Mouse (Mus musculus) layer of hippocampus, adult 2 months (tissue): ENCODE measurements around the gene Ssna1. TPM values are rescaled to one million over a fixed set of nuclear protein-coding genes. Genes with fewer than 3 reads are reported as not detected.
"Not testable (repeated sequence)": the region's sequence is repeated elsewhere in the genome, so short reads cannot be mapped to it uniquely, and the experiment has no call there.

ENCODE experiments used
- DNase-seq, 2 experiments: peaks; one replicate each; pipeline ENCODE4 v3.0.0; 2022; ENCODE audit warnings: low spot score in 2 of 2
- H3K27ac ChIP-seq: fragments of 200-600 bp; 2 replicates; pipeline ENCODE4 v1.8.1; 2022
- H3K4me3 ChIP-seq: fragments of 200-600 bp; 2 replicates; pipeline ENCODE4 v1.8.1; 2022; ENCODE audit warnings: mild to moderate bottlenecking
- CTCF ChIP-seq: fragments of 200-600 bp; conservative IDR thresholded peaks from 2 replicates; pipeline ENCODE4 v1.8.1; 2022; ENCODE audit warnings: antibody characterized with exemption, mild to moderate bottlenecking, moderate library complexity
- total RNA-seq, 2 experiments: library from RNA; stranded (reverse); gene quantifications; 2 replicates each; pipeline ENCODE4 v1.2.3; 2021

Ssna1 gene
- total RNA-seq, 2 experiments from 2014 or later, result 64.5 to 69.3 TPM

DNA sequence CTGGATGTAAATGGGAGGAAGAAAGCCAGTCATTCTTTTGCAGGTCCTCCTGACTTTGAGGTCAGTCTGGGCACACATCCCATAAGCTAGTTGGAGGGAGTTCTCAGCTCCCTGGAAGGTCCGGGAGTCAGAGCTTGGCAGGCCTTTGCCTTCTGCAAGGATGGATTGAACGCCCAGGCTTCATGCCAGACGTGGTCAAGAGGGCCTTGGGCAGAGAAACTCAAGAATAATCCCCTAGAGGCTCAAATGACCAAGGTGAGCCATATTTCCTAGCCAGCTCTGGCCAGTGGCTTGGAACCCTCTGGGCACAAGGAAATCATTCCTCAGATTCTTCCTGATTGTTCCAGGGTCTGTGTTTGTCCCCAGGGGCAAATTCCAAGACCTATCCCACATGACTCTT is 7.4 kb downstream of the Ssna1 start:
- H3K4me3 ChIP-seq, result peak overlapping the region; percentile 95
- no peak for TF ChIP-seq CTCF
- H3K27ac ChIP-seq, result peak overlapping the region; percentile 88
- no peak for DNase-seq

DNA sequence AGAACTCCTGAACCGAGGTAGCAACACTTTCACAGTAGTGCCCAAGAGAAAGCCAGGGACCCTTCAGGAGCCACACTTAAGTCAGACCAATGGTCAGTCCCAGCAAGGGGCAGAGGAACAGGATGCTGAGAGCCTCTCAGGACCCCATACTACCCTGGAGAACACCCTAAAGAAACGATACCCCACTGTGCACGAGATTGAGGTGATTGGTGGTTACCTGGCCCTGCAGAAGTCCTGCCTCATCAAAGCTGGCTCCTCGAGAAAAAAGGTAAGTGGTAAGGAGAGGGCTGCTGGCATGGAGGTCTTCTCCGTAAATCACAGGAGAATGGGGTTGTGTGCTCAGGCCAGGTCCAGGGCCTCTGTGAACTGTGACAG is 8.0 kb downstream of the Ssna1 start:
- Histone ChIP-seq H3K4me3 (peak overlapping the region; percentile 95), H3K27ac (peak overlapping the region; percentile 88)
- TF ChIP-seq CTCF, result no peak
- no peak for DNase-seq

- TF ChIP-seq CTCF, result no peak
- DNase-seq, result no peak
- Histone ChIP-seq H3K4me3 (peak overlapping the region; percentile 95), H3K27ac (peak overlapping the region; percentile 88)
These were observed 8.5 kb downstream of the Ssna1 start for GRCm38 (mm10) chr2:25263623-25264285.

DNA sequence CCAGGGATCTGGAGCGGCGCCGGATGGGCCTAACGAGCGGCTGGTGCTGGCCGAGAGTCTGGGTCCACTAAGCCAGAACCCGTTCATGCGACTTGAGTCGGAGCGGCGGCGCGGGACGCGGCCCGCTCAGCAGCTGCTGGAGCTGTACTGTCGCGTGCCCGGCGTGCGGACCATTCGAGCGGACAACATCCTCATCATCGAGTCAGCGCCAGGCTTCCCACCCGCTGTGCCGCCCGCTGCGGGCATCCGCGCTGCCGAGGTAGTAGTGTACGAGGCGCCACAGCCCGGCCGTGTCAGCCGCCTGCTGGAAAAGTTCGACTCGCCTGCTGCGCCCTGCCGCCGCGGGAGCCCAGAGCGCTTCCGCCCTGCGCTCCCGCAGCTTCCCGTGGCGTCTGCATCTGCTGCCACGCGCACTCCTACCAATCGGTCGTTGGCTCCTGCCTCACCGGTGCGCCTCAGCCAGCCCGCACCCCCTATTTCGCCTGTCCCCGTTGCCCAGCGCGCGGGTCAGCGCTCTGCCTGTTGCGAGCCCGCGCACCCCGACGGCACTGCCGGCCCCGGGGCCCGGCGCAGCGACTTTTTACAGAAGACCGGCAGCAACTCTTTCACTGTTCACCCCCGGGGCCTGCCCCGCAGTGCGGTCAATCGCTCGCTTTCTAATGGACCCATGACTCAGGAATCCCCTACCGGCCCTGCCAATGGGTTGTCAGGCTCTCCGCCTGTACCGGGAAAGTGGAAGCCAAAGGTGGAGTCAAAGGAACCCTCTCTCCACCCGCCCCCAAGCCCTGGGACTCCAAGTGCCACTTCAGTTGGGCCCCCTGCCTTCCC is 9.2 kb downstream of the Ssna1 start:
- TF ChIP-seq CTCF, result no peak
- peak overlapping the region; percentile 88 for H3K27ac ChIP-seq
- H3K4me3 ChIP-seq, result peak overlapping the region; percentile 95
- DNase-seq, result no peak

- TF ChIP-seq CTCF, result peak; percentile 49
- peak within 1 kb of the TSS; percentile 95 for H3K27ac ChIP-seq
- peak; percentile 91 to 97 for DNase-seq
- H3K4me3 ChIP-seq, result peak within 1 kb of the TSS; percentile 95
These were observed 9.9 kb downstream of the Ssna1 start, which contains the start of gene Tprn for GRCm38 (mm10) chr2:25262291-25262767. TSS of gene Tprn (plus strand) at chr2:25262618.

- no peak for DNase-seq
- Histone ChIP-seq H3K4me3 (peak overlapping the region; percentile 95), H3K27ac (peak overlapping the region; percentile 95)
- no peak for TF ChIP-seq CTCF
These were observed 10.4 kb downstream of the Ssna1 start for GRCm38 (mm10) chr2:25261870-25262269.

DNA sequence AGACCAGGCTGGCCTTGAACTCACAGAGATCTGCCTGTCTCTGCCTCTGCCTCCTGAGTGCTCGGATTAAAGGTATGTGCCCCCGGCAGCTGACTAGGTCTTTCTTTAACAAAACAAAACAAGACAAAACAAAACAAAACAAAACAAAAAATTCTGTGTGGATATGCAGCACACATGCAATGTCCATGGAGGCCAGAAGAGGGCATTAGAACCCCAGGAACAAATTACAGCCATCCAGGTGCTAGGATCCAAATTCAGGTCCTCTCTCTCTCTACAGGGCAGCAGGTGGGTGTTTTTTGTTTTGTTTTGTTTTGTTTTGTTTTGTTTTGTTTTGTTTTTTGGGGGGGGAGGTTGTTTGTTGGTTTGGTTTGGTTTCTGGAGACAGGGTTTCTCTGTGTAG is 13.4 kb downstream of the Ssna1 start:
- H3K4me3 ChIP-seq, result no peak overlapping the region
- no peak for DNase-seq
- H3K27ac ChIP-seq, result no peak overlapping the region
- peak; percentile 72 for TF ChIP-seq CTCF

GRCm38 (mm10) chr2:25257250-25257649 is 15.0 kb downstream of the Ssna1 start:
- DNase-seq, H3K27ac ChIP-seq: not testable (repeated sequence)
- H3K4me3 ChIP-seq, result peak overlapping the region; percentile 3; the same call in 1 of the 2 replicates

DNA sequence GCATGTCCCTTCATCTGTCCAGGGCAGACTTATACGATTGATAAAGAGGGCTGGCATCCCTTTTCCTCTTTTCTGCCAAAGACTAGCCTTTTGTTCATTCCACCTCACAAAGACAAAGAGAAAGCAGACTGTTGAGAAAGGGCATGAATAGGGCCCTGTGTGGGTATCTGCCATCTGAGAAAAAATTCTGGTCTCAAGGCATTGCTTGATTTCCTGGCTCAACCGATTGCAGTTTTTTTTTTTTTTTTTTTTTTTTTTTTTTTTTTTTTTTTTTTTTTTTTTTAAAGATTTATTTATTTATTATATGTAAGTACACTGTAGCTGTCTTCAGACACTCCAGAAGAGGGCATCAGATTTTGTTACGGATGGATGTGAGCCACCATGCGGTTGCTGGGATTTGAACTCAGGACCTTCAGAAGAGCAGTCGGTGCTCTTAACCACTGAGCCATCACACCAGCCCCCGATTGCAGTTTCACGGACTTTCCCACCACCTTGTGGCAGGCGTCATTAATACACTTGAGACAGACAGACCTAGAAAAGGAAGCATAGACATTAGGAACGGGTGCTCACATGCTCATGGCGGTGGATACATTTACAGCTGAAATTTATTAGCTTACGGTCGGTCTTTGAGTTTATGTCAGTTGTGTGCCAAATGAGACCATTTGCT is 15.7 kb downstream of the Ssna1 start:
- peak overlapping the region; percentile 89 for H3K4me3 ChIP-seq
- H3K27ac ChIP-seq, result peak overlapping the region; percentile 98
- DNase-seq, result peak in 1 of 2 experiments; percentile 47
- peak; percentile 67 for TF ChIP-seq CTCF

DNA sequence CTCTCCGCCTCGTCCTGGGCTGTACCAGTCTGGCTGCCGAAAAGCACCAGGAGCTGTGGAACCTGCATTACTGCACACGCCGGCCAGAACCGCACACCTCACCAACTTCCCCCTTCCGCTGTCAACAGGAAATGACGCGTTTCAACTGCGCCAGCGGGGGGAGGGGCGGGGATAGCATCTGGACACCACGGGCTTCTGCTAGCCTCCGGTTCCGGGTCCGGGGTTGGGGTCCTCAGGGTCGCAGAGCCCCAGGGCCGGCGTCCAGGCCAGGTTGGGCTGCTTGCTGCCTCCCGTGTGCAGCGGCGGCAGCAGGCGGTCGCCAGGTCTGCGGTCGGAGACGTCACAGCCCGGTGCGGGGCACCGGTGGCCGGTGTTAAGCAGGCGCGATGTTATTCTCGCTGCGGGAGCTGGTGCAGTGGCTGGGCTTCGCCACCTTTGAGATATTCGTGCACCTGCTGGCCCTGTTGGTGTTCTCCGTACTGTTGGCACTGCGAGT is 16.9 kb downstream of the Ssna1 start, which contains the start of gene Tmem203:
Gene Tmem203 (plus strand): TSS at position 156 of the 496 bp plus-strand sequence.
- TF ChIP-seq CTCF, result no peak
- Histone ChIP-seq H3K4me3 (peak within 1 kb of the TSS; percentile 89), H3K27ac (peak within 1 kb of the TSS; percentile 98)
- peak; percentile 86 to 87 for DNase-seq

- no peak for DNase-seq
- peak; percentile 62 for TF ChIP-seq CTCF
- no peak overlapping the region for H3K27ac ChIP-seq
These were observed 19.9 kb downstream of the Ssna1 start for GRCm38 (mm10) chr2:25252331-25252730.

DNA sequence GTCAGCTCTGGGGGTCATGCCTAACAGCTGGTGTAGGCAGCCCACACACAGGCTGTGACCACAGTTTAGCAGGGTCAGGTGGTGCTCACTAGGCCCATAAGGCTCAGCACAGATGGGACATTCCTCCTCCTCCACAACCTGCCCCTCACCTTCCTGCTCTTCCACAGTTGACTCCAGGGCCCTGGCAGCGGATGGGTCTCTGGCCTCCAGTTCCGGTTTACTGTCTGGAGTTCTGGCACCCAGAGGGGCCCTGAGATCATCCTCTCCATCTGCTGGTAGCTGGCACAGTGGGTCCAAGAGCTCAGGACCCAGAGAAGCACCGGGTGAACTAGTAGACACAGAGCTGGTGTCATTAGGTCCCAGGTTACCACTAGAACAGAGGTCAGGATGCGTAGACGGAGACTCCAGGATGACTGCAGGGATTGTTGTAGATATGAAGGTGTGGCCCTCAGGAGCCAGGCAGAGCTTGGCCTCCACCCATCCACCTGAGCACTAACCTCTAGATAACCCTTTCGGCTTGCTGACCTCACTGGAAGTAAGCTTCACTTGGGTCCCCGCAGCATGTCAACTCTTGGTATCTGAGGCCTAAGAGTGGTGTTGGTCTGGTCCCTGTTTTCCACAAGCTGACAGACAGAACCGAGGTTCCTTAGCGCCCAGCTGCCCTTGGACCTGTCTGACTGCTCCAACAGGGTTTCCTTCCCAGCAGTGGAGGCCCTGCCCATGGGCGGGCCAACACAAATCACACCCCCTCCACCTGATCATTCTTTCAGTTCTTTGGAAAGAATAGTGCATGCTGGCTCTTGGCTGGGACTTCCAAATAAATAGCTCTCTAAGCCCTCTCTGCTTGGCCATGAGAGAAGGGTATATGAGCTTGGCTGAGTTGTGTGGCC is 25.8 kb downstream of the Ssna1 start, which contains the start of gene AL732309.1:
Gene AL732309.1 (minus strand): TSS at position 681 of the 890 bp plus-strand sequence.
- no peak within 1 kb of the TSS for H3K4me3 ChIP-seq
- no peak for TF ChIP-seq CTCF
- no peak for DNase-seq
- no peak within 1 kb of the TSS for H3K27ac ChIP-seq

More at GRCm38 (mm10) chr2:25252331-25252730, 19.9 kb downstream of the Ssna1 start:
- H3K4me3 ChIP-seq, result no peak overlapping the region
